In the genomic region with DNA sequence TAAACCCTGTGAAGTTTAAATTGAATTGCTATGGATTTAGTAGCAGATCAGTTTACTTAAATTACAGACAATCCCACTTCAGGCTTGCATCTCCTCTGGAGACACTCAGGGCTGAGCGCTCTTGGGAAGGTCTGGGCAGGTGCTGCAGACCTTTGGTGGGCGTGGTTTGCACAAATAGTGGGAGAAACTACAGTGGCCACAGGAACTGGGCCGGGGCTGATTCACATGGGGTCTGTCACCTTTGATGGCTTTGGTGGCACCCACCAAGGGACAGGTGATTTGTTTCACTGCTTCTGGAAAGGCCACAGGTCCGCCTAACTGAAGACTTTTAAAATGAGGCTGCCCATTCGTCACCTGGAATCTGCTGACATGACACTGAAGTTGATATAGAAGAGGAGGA, we compare ENCODE assay signal across 24 mouse cellular contexts. TPM values are rescaled to one million over a fixed set of nuclear protein-coding genes. Genes with fewer than 3 reads are reported as not detected.
A peak's percentile ranks its signal among the peaks of the same experiment; 100 is the strongest.
DNase-seq lines count a peak whose midpoint lies in the region; TF ChIP-seq lines count a peak whose summit lies in the region.
"Had no signal": no experiment of that assay in that cellular context is flagged by ENCODE, and none has a peak within 500 bp of the region (broad histone marks: within the 10 kb centered on the region; RNA-seq: fewer than 3 reads in every experiment).

No protein-coding gene starts in this region.

- peak overlapping the region; percentile 97 for H3K27ac ChIP-seq in gastrocnemius, adult 2 months
- H3K27ac ChIP-seq in heart, embryonic 10.5 days: no peak overlapping the region

- peak; percentile 60 for DNase-seq in gastrocnemius, adult 18-20 months (ENCODE audit: low spot score)
- no peak for DNase-seq in gastrocnemius, postnatal 25 days
- peak; percentile 77 for DNase-seq in gastrocnemius, adult 2 months
- DNase-seq in gastrocnemius, postnatal 4 days (ENCODE audit: low spot score in 2 of 2): no peak
- DNase-seq in heart, adult 11 months: peak; percentile 88
- DNase-seq in heart, embryonic 10.5 days (ENCODE audit: low spot score): no peak
- DNase-seq: adrenal gland, adult 2 months; adrenal gland, adult 8-10 months; adrenal gland, postnatal 10 days; adrenal gland, postnatal 14 days; adrenal gland, postnatal 25 days; adrenal gland, postnatal 36 days; B cell, adult 2 months; cerebellum, adult 11 months; cerebellum, adult 11-12 months; cerebellum, adult 18-20 months had no signal

- intact Hi-C loops in gastrocnemius, adult 2 months (cut with DNase I): no loop called here

- H3K4me1 ChIP-seq in heart, embryonic 10.5 days: peaks cover 6% of the 10 kb centered on the region

- H3K27me3 ChIP-seq in heart, embryonic 10.5 days (ENCODE audit: insufficient read depth, poor library complexity, severe bottlenecking): no peaks in the 10 kb centered on the region
- H3K27me3 ChIP-seq: CH12.LX had no signal

- H3K36me3 ChIP-seq in heart, embryonic 10.5 days: no peaks in the 10 kb centered on the region
- H3K36me3 ChIP-seq: G1E had no signal

- H3K9me3 ChIP-seq in heart, embryonic 10.5 days: no peaks in the 10 kb centered on the region
- H3K9me3 ChIP-seq: G1E had no signal

- TF ChIP-seq CTCF in gastrocnemius, adult 2 months (IDR thresholded peaks at IDR 0.05): no peak

- WGBS in heart, embryonic 10.5 days: 76% methylated on average over 5 of the region's 5 CpGs

- peak overlapping the region; percentile 60 for H3K4me3 ChIP-seq in gastrocnemius, adult 2 months
- no peak overlapping the region for H3K4me3 ChIP-seq in heart, embryonic 10.5 days

RNA-seq across cellular contexts. Expression of a gene that starts 38.6 kb away (rescaled TPM):
- 10 to 100 TPM in 1 of 2 experiments, 1 to 10 TPM in 1; 9.5 to 15.9 TPM for total RNA-seq in gastrocnemius, adult 18-20 months (2021)
- total RNA-seq in gastrocnemius, postnatal 25 days (2021): 10 to 100 TPM; 11.9 to 13.1 TPM
- 10 to 100 TPM in 1 of 2 experiments, 1 to 10 TPM in 1; 7.8 to 15.3 TPM for total RNA-seq in gastrocnemius, adult 2 months (2021)
- total RNA-seq in gastrocnemius, postnatal 4 days (2021): 100 to 1,000 TPM; 510 to 548 TPM
- 0.04 TPM in 2 replicates for polyA plus RNA-seq in heart, embryonic 10.5 days (2016; fragmentation: Nextera tagmentation; extraction: Ambion mirVana)
- total RNA-seq: adrenal gland, postnatal 25 days; G1E had no signal
- polyA plus RNA-seq: adrenal gland, adult 2 months; G1E had no signal

RNA-seq across cellular contexts. Expression of a gene that starts 54.1 kb away (rescaled TPM):
- total RNA-seq in gastrocnemius, adult 18-20 months (2021): 1,000 to 10,000 TPM; 2,421 to 2,564 TPM
- 1,000 to 10,000 TPM; 1,544 to 1,819 TPM for total RNA-seq in gastrocnemius, postnatal 25 days (2021)
- 1,000 to 10,000 TPM; 1,238 to 3,712 TPM for total RNA-seq in gastrocnemius, adult 2 months (2021)
- 100 to 1,000 TPM; 229 to 257 TPM for total RNA-seq in gastrocnemius, postnatal 4 days (2021)
- polyA plus RNA-seq in heart, embryonic 10.5 days (2016; fragmentation: Nextera tagmentation; extraction: Ambion mirVana): not detected in 2 replicates
- total RNA-seq: adrenal gland, adult 2 months; adrenal gland, adult 8-10 months; adrenal gland, postnatal 14 days; adrenal gland, postnatal 25 days; ES-E14; MEL had no signal
- polyA plus RNA-seq: activated CD4-positive, CD25-positive, alpha-beta regulatory T cell, adult 4 months; adrenal gland, adult 2 months; C2C12; CD4-positive, CD25-positive, alpha-beta regulatory T cell, adult 4 months; G1E; Patski had no signal

Comparison
In these comparisons a context has a peak if more than half of its experiments do, and no peak if none do; other contexts are left out.
1. DNase-seq: peak in gastrocnemius, adult 18-20 months (single experiment), gastrocnemius, adult 2 months (single experiment) and heart, adult 11 months (single experiment); none in gastrocnemius, postnatal 25 days (single experiment), gastrocnemius, postnatal 4 days (0 of 2) and heart, embryonic 10.5 days (single experiment).
2. RNA of a gene that starts 38.6 kb away (total RNA-seq): 510 to 548 TPM in gastrocnemius, postnatal 4 days; 9.5 to 15.9 TPM in gastrocnemius, adult 18-20 months, 7.8 to 15.3 TPM in gastrocnemius, adult 2 months and 11.9 to 13.1 TPM in gastrocnemius, postnatal 25 days; every median in the first group is over 10 times any median in the second.
3. RNA of a gene that starts 54.1 kb away (total RNA-seq): 1,238 to 3,712 TPM in gastrocnemius, adult 2 months, 2,421 to 2,564 TPM in gastrocnemius, adult 18-20 months and 1,544 to 1,819 TPM in gastrocnemius, postnatal 25 days; 229 to 257 TPM in gastrocnemius, postnatal 4 days; every median in the first group is over 4 times any median in the second.